Mouse (Mus musculus) megakaryocyte, embryonic 14.5 days (primary cell): Measurements from ENCODE around the gene Cdh16.

Experiments
- FLI1 ChIP-seq: IDR thresholded peaks from 2 replicates; pipeline ENCODE4 v1.6.1; 2012; ENCODE audit warnings: low read length, inconsistent platforms, mixed read lengths
- GATA1 ChIP-seq: IDR thresholded peaks from 3 replicates; pipeline ENCODE4 v1.6.1; 2012; ENCODE audit warnings: mixed read lengths, low read length, inconsistent platforms, borderline replicate concordance

- no peak for TF ChIP-seq GATA1
- no peak for TF ChIP-seq FLI1
Measured at GRCm38 (mm10) chr8:104603245-104603593, 21.0 kb downstream of the Cdh16 start.
